In genomic region chr8:26808111-26808651, GRCm38 (mm10) we compare ENCODE assay signal across 8 mouse cellular contexts.
A peak's percentile ranks its signal among the peaks of the same experiment; 100 is the strongest.
DNase-seq lines count a peak whose midpoint lies in the region; ATAC-seq lines count a peak whose summit lies in the region.

No protein-coding gene starts in this region.

- no peaks in the 10 kb centered on the region for H3K36me3 ChIP-seq in heart, embryonic 11.5 days (ENCODE audit: control insufficient read depth, insufficient read depth, low read length)

- no peak for DNase-seq in heart, postnatal 25 days (ENCODE audit: low spot score)
- DNase-seq in 3T3-L1 (ENCODE audit: low read depth, low spot score): peak; percentile 68
- peak; percentile 71 for DNase-seq in embryo, embryonic 10.5 days (ENCODE audit: low spot score)
- DNase-seq in heart, postnatal 4 days: peak; percentile 31
- DNase-seq in testis, postnatal 14 days (ENCODE audit: low spot score): no peak
- no peak for DNase-seq in lung, adult 18-20 months
- DNase-seq in urinary bladder, postnatal 36 days (ENCODE audit: low spot score in 2 of 2): no peak

- H3K4me2 ChIP-seq in heart, embryonic 11.5 days: peak overlapping the region; percentile 31

- no peak overlapping the region for H3K4me3 ChIP-seq in heart, embryonic 11.5 days (ENCODE audit: low read depth, low read length)

- intact Hi-C loops in heart, postnatal 25 days (cut with DNase I): loop anchor here (5.0 kb wide), 1 partner anchor 74 kb away; no protein-coding TSS in a partner anchor

- peaks cover 15% of the 10 kb centered on the region for H3K27me3 ChIP-seq in heart, embryonic 11.5 days (ENCODE audit: control insufficient read depth, insufficient read depth, low read length)

- H3K9me3 ChIP-seq in heart, embryonic 11.5 days (replicated peaks; ENCODE audit: control insufficient read depth, low read length): no peaks in the 10 kb centered on the region

- no peak overlapping the region for H3K27ac ChIP-seq in heart, embryonic 11.5 days (ENCODE audit: low read depth, low read length)

- no peak overlapping the region for H3K9ac ChIP-seq in heart, embryonic 11.5 days (ENCODE audit: low read depth, low read length)

- no peak for ATAC-seq in heart, embryonic 11.5 days (replicated peaks; ENCODE audit: insufficient number of reproducible peaks, low FRiP score, low TSS enrichment)

- WGBS in heart, embryonic 11.5 days (ENCODE audit: insufficient replicate concordance): 16% methylated on average over 11 of the region's 11 CpGs

- peaks cover 39% of the 10 kb centered on the region for H3K4me1 ChIP-seq in heart, embryonic 11.5 days (ENCODE audit: control insufficient read depth, insufficient read depth, low read length)

Comparison
In these comparisons a context has a peak if more than half of its experiments do, and no peak if none do; other contexts are left out.
1. DNase-seq: peak in 3T3-L1 (single experiment), embryo, embryonic 10.5 days (single experiment) and heart, postnatal 4 days (single experiment); none in heart, postnatal 25 days (single experiment), testis, postnatal 14 days (single experiment), lung, adult 18-20 months (0 of 2) and urinary bladder, postnatal 36 days (0 of 2).